Mouse (Mus musculus) embryonic fibroblast, embryonic 13.5 days (primary cell): ENCODE results near the gene Mymk.

Experiments
- CTCF ChIP-seq: IDR thresholded peaks from 2 replicates; pipeline ENCODE4 v1.5.1; 2011; ENCODE audit warnings: mild to moderate bottlenecking, control low read depth, low read length, moderate library complexity, borderline replicate concordance; ENCODE audit not compliant: insufficient read depth
- POLR2A ChIP-seq: IDR thresholded peaks from 2 replicates; pipeline ENCODE4 v1.6.1; 2011; ENCODE audit warnings: low read depth, mild to moderate bottlenecking, control low read depth, low read length, moderate library complexity

DNA sequence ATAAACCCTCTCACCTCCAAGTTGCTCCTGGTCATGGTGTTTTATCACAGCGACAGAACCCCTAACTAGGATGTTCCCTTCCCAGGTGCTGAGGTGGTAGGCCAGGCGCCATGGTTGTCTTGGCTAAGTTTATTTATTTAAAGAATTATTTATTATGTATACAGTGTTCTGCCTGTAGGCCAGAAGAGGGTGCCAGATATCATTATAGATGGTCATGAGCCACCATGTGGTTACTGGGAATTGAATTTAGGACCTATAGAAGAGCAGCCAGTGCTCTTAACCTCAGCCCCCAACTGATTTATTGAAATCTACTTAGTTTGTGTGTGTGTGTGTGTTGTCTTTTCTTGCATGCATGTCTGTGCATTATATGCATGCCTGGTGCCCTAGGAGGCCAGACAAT is 39.6 kb downstream of the Mymk start:
- no peak for TF ChIP-seq CTCF
- TF ChIP-seq POLR2A, result no peak
